Mouse (Mus musculus): ENCODE measurements at regions not wholly inside any gene's neighbourhood (a gene's known extent, or its start where the extent isn't known, plus 50 kb on each side); places are given as distances from the start of the nearest gene placed in this dataset.
"Not testable (repeated sequence)": the region's sequence is repeated elsewhere in the genome, so short reads cannot be mapped to it uniquely, and the experiment has no call there.

DNA sequence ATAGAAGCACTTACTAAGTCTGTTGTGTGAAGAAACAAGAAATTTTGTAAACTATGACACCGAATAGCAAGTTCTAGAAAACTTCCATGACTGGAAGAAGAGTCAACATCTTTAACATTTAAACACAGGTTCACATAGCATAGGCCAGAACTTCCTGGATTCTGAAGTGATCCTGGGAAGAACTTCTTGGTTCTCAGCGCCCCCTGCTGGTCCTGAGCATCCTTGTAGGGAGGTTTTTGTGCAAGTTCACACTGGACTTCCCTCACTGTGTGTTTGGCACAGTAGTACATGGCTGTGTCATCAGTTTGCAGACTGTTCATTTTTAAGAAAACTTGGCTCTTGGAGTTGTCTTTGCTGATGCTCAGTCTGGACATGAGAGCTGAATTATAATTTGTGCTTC lies 335.1 kb downstream of the Adam6a start:
- H3K9me3 ChIP-seq (ENCODE audit: control insufficient read depth, low read length) = peaks cover 8% of the 10 kb centered on the region; the same call in 1 of the 2 replicates
- H3K9ac ChIP-seq (ENCODE audit: low read depth, low read length) = no peak overlapping the region
- no peak overlapping the region for H3K4me2 ChIP-seq (ENCODE audit: low read depth, low read length)
- no peaks in the 10 kb centered on the region for H3K27me3 ChIP-seq (replicated peaks; ENCODE audit: control insufficient read depth, insufficient read depth, low read length)
- no peak for ATAC-seq (ENCODE audit: low read depth)
- H3K4me1 ChIP-seq (ENCODE audit: control insufficient read depth, insufficient read depth, low read length) = no peaks in the 10 kb centered on the region
- no peaks in the 10 kb centered on the region for H3K36me3 ChIP-seq (ENCODE audit: control insufficient read depth, insufficient read depth, low read length)
- H3K4me3 ChIP-seq (ENCODE audit: low read depth, low read length) = no peak overlapping the region
- no peak overlapping the region for H3K27ac ChIP-seq (replicated peaks; ENCODE audit: low read depth, low read length)
- no peak for DNase-seq (ENCODE audit: low spot score)
- WGBS = 23% methylated on average over 2 of the region's 2 CpGs

GRCm38 (mm10) chr12:113896152-113896551 lies 352.4 kb downstream of the Adam6a start:
- Histone ChIP-seq H3K9ac (ENCODE audit: low read depth, low read length) (no peak overlapping the region), H3K4me2 (ENCODE audit: low read depth, low read length) (no peak overlapping the region), H3K9me3 (ENCODE audit: control insufficient read depth, low read length) (no peaks in the 10 kb centered on the region), H3K27ac (replicated peaks; ENCODE audit: low read depth, low read length) (no peak overlapping the region), H3K36me3 (ENCODE audit: control insufficient read depth, insufficient read depth, low read length) (no peaks in the 10 kb centered on the region), H3K4me1 (ENCODE audit: control insufficient read depth, insufficient read depth, low read length) (no peaks in the 10 kb centered on the region), H3K4me3 (ENCODE audit: low read depth, low read length) (no peak overlapping the region), H3K27me3 (replicated peaks; ENCODE audit: control insufficient read depth, insufficient read depth, low read length) (no peaks in the 10 kb centered on the region)
- DNase-seq (ENCODE audit: low spot score) (no peak), ATAC-seq (ENCODE audit: low read depth) (no peak)
- 40% methylated on average over 4 of the region's 4 CpGs for WGBS

- DNase-seq (ENCODE audit: low spot score) (no peak), ATAC-seq (ENCODE audit: low read depth) (no peak)
- Histone ChIP-seq H3K9ac (ENCODE audit: low read depth, low read length) (no peak overlapping the region), H3K27me3 (replicated peaks; ENCODE audit: control insufficient read depth, insufficient read depth, low read length) (no peaks in the 10 kb centered on the region), H3K36me3 (ENCODE audit: control insufficient read depth, insufficient read depth, low read length) (no peaks in the 10 kb centered on the region), H3K27ac (replicated peaks; ENCODE audit: low read depth, low read length) (no peak overlapping the region), H3K4me3 (ENCODE audit: low read depth, low read length) (no peak overlapping the region), H3K9me3 (ENCODE audit: control insufficient read depth, low read length) (peaks cover 18% of the 10 kb centered on the region; the same call in 1 of the 2 replicates), H3K4me1 (ENCODE audit: control insufficient read depth, insufficient read depth, low read length) (no peaks in the 10 kb centered on the region), H3K4me2 (ENCODE audit: low read depth, low read length) (no peak overlapping the region)
Measured at GRCm38 (mm10) chr12:113906459-113906858, 362.8 kb downstream of the Adam6a start.

DNA sequence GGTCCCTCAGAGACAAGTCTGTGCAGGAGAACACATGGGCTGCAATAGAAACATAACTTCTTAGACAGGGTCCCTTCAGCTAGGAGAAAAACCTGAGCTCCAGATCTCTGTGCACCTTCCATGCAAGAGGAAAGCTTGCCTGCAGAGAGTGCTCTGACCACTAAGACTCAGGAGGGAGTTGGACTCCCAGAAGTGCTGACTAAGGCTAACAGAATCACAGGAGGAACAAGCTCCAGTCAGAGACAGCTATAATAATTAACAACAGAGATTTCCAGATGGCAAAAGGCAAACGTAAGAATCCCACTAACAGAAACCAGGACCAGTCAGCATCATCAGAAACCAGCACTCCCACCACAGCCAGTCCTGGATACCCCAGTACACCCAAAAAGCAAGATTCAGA lies 364.0 kb downstream of the Adam6a start:
- 92% methylated on average over 1 of the region's 1 CpGs for WGBS

DNA sequence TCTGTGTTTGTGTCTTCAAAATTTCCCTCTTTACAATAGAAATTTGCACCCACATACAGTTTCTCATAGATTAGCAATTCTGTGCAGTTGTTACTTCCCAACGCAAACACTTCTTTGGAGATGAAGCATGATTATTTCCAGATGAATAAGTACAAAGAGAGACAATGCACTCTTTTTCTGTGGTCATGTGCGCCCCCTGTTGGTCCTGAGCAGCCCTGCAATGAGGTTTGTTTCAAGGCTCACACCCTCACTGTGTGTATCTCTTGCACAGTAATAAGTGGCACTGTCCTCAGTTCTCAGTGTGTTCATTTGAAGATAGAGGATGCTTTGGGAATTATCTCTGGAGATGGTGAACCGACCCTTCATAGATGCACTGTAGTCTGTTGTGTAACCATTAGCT lies 368.1 kb downstream of the Adam6a start:
- Histone ChIP-seq H3K4me1 (ENCODE audit: control insufficient read depth, insufficient read depth, low read length) (no peaks in the 10 kb centered on the region), H3K36me3 (ENCODE audit: control insufficient read depth, insufficient read depth, low read length) (no peaks in the 10 kb centered on the region), H3K9ac (ENCODE audit: low read depth, low read length) (no peak overlapping the region), H3K4me3 (ENCODE audit: low read depth, low read length) (no peak overlapping the region), H3K27ac (replicated peaks; ENCODE audit: low read depth, low read length) (no peak overlapping the region), H3K9me3 (ENCODE audit: control insufficient read depth, low read length) (0 out of 2 replicates have a peak, but pooled peaks cover 6% of the 10 kb centered on the region), H3K27me3 (replicated peaks; ENCODE audit: control insufficient read depth, insufficient read depth, low read length) (no peaks in the 10 kb centered on the region), H3K4me2 (ENCODE audit: low read depth, low read length) (no peak overlapping the region)
- no peak for DNase-seq (ENCODE audit: low spot score)
- no peak for ATAC-seq (ENCODE audit: low read depth)
- WGBS = 39% methylated on average over 3 of the region's 3 CpGs

More for the DNA sequence above, 364.0 kb downstream of the Adam6a start:
- Histone ChIP-seq H3K27ac (replicated peaks; ENCODE audit: low read depth, low read length) (no peak overlapping the region), H3K9ac (ENCODE audit: low read depth, low read length) (no peak overlapping the region), H3K36me3 (ENCODE audit: control insufficient read depth, insufficient read depth, low read length) (no peaks in the 10 kb centered on the region), H3K4me3 (ENCODE audit: low read depth, low read length) (no peak overlapping the region), H3K27me3 (replicated peaks; ENCODE audit: control insufficient read depth, insufficient read depth, low read length) (no peaks in the 10 kb centered on the region), H3K4me2 (ENCODE audit: low read depth, low read length) (no peak overlapping the region), H3K4me1 (ENCODE audit: control insufficient read depth, insufficient read depth, low read length) (no peaks in the 10 kb centered on the region), H3K9me3 (ENCODE audit: control insufficient read depth, low read length) (peaks cover 18% of the 10 kb centered on the region; the same call in 1 of the 2 replicates)
- ATAC-seq (ENCODE audit: low read depth) = no peak
- no peak for DNase-seq (ENCODE audit: low spot score)

DNA sequence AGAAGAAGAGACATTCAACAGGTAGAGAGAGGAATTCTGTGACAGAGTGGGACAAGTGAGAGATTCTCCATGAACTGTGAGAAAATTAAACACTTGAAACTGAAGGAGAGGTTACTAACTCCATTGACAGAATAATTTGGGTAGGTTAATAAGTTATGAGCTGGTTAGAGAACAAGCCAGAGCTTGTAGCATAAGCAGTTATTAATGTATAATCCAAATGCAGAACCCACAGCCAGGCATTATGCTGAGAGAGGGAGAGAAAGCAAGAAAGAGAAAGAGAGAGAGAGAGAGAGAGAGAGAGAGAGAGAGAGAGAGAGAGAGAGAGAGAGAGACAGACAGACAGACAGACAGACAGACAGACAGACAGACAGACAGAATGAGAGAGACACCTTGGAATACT lies 397.0 kb downstream of the Adam6a start:
- 0 out of 2 replicates have a peak, but pooled peaks cover 5% of the 10 kb centered on the region for H3K9me3 ChIP-seq (ENCODE audit: control insufficient read depth, low read length)
- no peak overlapping the region for H3K27ac ChIP-seq (replicated peaks; ENCODE audit: low read depth, low read length)
- H3K4me2 ChIP-seq (ENCODE audit: low read depth, low read length) = no peak overlapping the region
- no peaks in the 10 kb centered on the region for H3K36me3 ChIP-seq (ENCODE audit: control insufficient read depth, insufficient read depth, low read length)
- DNase-seq (ENCODE audit: low spot score) (no peak), ATAC-seq (ENCODE audit: low read depth) (no peak)
- H3K27me3 ChIP-seq (replicated peaks; ENCODE audit: control insufficient read depth, insufficient read depth, low read length) = no peaks in the 10 kb centered on the region
- no peak overlapping the region for H3K4me3 ChIP-seq (ENCODE audit: low read depth, low read length)
- no peak overlapping the region for H3K9ac ChIP-seq (ENCODE audit: low read depth, low read length)
- H3K4me1 ChIP-seq (ENCODE audit: control insufficient read depth, insufficient read depth, low read length) = no peaks in the 10 kb centered on the region

- H3K4me2 ChIP-seq (ENCODE audit: low read depth, low read length); DNase-seq (ENCODE audit: low spot score); ATAC-seq (ENCODE audit: low read depth); H3K27ac ChIP-seq (replicated peaks; ENCODE audit: low read depth, low read length); H3K4me1 ChIP-seq (ENCODE audit: control insufficient read depth, insufficient read depth, low read length); H3K9me3 ChIP-seq (ENCODE audit: control insufficient read depth, low read length); H3K27me3 ChIP-seq (replicated peaks; ENCODE audit: control insufficient read depth, insufficient read depth, low read length); H3K9ac ChIP-seq (ENCODE audit: low read depth, low read length); H3K4me3 ChIP-seq (ENCODE audit: low read depth, low read length); H3K36me3 ChIP-seq (ENCODE audit: control insufficient read depth, insufficient read depth, low read length): not testable (repeated sequence)
- whole genome bisulfite sequencing = 67% methylated on average over 1 of the region's 1 CpGs
Measured at GRCm38 (mm10) chr12:113943661-113944327, 400.1 kb downstream of the Adam6a start.

DNA sequence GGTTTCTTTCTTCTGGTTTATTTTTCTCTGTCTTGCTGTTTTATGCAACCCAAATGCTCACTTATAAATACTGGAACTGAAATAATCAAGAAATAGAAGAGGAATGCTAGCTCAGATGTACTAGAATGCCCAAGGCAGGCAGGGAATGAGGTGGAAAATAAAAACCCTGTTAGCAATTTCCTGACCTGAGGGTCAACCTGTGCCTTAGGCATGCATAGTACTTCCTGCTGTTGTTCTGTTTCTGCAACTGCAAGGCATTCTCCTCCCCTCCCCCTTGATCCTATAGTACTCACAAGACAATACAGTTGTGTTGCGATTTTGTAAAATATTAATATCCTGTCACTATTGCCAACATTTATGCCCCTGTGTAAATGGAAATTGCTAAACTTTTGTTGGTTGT lies 402.1 kb downstream of the Adam6a start:
- H3K4me3 ChIP-seq (ENCODE audit: low read depth, low read length); ATAC-seq (ENCODE audit: low read depth); H3K27me3 ChIP-seq (replicated peaks; ENCODE audit: control insufficient read depth, insufficient read depth, low read length); H3K4me2 ChIP-seq (ENCODE audit: low read depth, low read length); H3K27ac ChIP-seq (replicated peaks; ENCODE audit: low read depth, low read length); H3K9ac ChIP-seq (ENCODE audit: low read depth, low read length); DNase-seq (ENCODE audit: low spot score); H3K9me3 ChIP-seq (ENCODE audit: control insufficient read depth, low read length); H3K36me3 ChIP-seq (ENCODE audit: control insufficient read depth, insufficient read depth, low read length); H3K4me1 ChIP-seq (ENCODE audit: control insufficient read depth, insufficient read depth, low read length): not testable (repeated sequence)
- WGBS = 76% methylated on average over 1 of the region's 1 CpGs

GRCm38 (mm10) chr12:113948017-113948416 lies 404.3 kb downstream of the Adam6a start:
- H3K9me3 ChIP-seq (ENCODE audit: control insufficient read depth, low read length); H3K4me3 ChIP-seq (ENCODE audit: low read depth, low read length); H3K36me3 ChIP-seq (ENCODE audit: control insufficient read depth, insufficient read depth, low read length); H3K4me1 ChIP-seq (ENCODE audit: control insufficient read depth, insufficient read depth, low read length); H3K4me2 ChIP-seq (ENCODE audit: low read depth, low read length); ATAC-seq (ENCODE audit: low read depth); H3K9ac ChIP-seq (ENCODE audit: low read depth, low read length); DNase-seq (ENCODE audit: low spot score); H3K27me3 ChIP-seq (replicated peaks; ENCODE audit: control insufficient read depth, insufficient read depth, low read length); H3K27ac ChIP-seq (replicated peaks; ENCODE audit: low read depth, low read length): not testable (repeated sequence)
- WGBS = 23% methylated on average over 4 of the region's 4 CpGs
